Mouse (Mus musculus) midbrain, embryonic 10.5 days (tissue): ENCODE results near the gene Tdrd12. TPM values are rescaled to one million over a fixed set of nuclear protein-coding genes. Genes with fewer than 3 reads are reported as not detected.
"Not testable (repeated sequence)": the region's sequence is repeated elsewhere in the genome, so short reads cannot be mapped to it uniquely, and the experiment has no call there.

ENCODE experiments used
- DNase-seq: peaks from one replicate; pipeline ENCODE4 v3.0.0-alpha.2; 2017; ENCODE audit warnings: low spot score
- H3K27ac ChIP-seq: fragments of 300-500 bp; sonication (generic); replicated peaks from 2 replicates; pipeline ENCODE4 v1.5.1; 2016; ENCODE audit warnings: mild to moderate bottlenecking
- H3K27me3 ChIP-seq: fragments of 300-500 bp; sonication (generic); 2 replicates; pipeline ENCODE4 v1.6.1; 2016; ENCODE audit warnings: low read depth, mild to moderate bottlenecking; ENCODE audit not compliant: poor library complexity, severe bottlenecking
- H3K36me3 ChIP-seq: fragments of 300-500 bp; sonication (generic); 2 replicates; pipeline ENCODE4 v1.6.1; 2016; ENCODE audit warnings: mild to moderate bottlenecking, moderate library complexity
- H3K4me1 ChIP-seq: fragments of 300-500 bp; sonication (generic); 2 replicates; pipeline ENCODE4 v1.6.1; 2016
- H3K4me3 ChIP-seq: fragments of 300-500 bp; sonication (generic); 2 replicates; pipeline ENCODE4 v1.5.1; 2016; ENCODE audit warnings: mild to moderate bottlenecking, moderate library complexity
- H3K9me3 ChIP-seq: fragments of 300-500 bp; sonication (generic); replicated peaks from 2 replicates; pipeline ENCODE4 v1.6.1; 2016; ENCODE audit warnings: mild to moderate bottlenecking
- WGBS: fragments of 180-500 bp; shearing (Covaris S2); methylation state at CpG from one replicate; pipeline ENCODE4 v1.1.7; 2016; 5-methylcytosine and 5-hydroxymethylcytosine counted together
- polyA plus RNA-seq: library from polyadenylated mRNA; unstranded; fragments of >200 nt; fragmentation: Nextera tagmentation; extraction: Ambion mirVana; gene quantifications from 2 replicates; pipeline ENCODE4 v1.2.1, GENCODE M21; 2016

Gene Tdrd12
- polyA plus RNA-seq, 1 experiment from 2014 or later: not detected

GRCm38 (mm10) chr7:35535750-35536512, 1.6 kb downstream of the Tdrd12 start:
- Histone ChIP-seq H3K36me3 (no peaks in the 10 kb centered on the region), H3K4me3 (no peak overlapping the region), H3K9me3 (no peaks in the 10 kb centered on the region), H3K27me3 (no peaks in the 10 kb centered on the region), H3K27ac (no peak overlapping the region), H3K4me1 (no peaks in the 10 kb centered on the region)
- WGBS: 86% methylated on average over 12 of the region's 12 CpGs
- DNase-seq: no peak

GRCm38 (mm10) chr7:35530544-35530943, 7.0 kb downstream of the Tdrd12 start:
- not testable (repeated sequence) for H3K4me3 ChIP-seq, H3K4me1 ChIP-seq, H3K27me3 ChIP-seq, DNase-seq, H3K9me3 ChIP-seq, H3K27ac ChIP-seq, H3K36me3 ChIP-seq
- WGBS: 36% methylated on average over 1 of the region's 1 CpGs

- DNase-seq: no peak
- WGBS: 76% methylated on average over 3 of the region's 3 CpGs
- H3K4me1 ChIP-seq: no peaks in the 10 kb centered on the region
Measured at GRCm38 (mm10) chr7:35530026-35530425, 7.5 kb downstream of the Tdrd12 start.

GRCm38 (mm10) chr7:35526795-35527194, 10.8 kb downstream of the Tdrd12 start:
- WGBS: 89% methylated on average over 2 of the region's 2 CpGs
- Histone ChIP-seq H3K4me3 (no peak overlapping the region), H3K27me3 (no peaks in the 10 kb centered on the region), H3K36me3 (no peaks in the 10 kb centered on the region), H3K4me1 (no peaks in the 10 kb centered on the region), H3K9me3 (no peaks in the 10 kb centered on the region), H3K27ac (no peak overlapping the region)
- DNase-seq: no peak

More at GRCm38 (mm10) chr7:35530026-35530425, 7.5 kb downstream of the Tdrd12 start:
- H3K27ac ChIP-seq: no peak overlapping the region
- no peak overlapping the region for H3K4me3 ChIP-seq
- no peaks in the 10 kb centered on the region for H3K27me3 ChIP-seq
- H3K36me3 ChIP-seq: no peaks in the 10 kb centered on the region
- no peaks in the 10 kb centered on the region for H3K9me3 ChIP-seq

GRCm38 (mm10) chr7:35501995-35502394, 35.5 kb downstream of the Tdrd12 start:
- H3K4me1 ChIP-seq: no peaks in the 10 kb centered on the region
- no peaks in the 10 kb centered on the region for H3K9me3 ChIP-seq
- WGBS: 21% methylated on average over 4 of the region's 4 CpGs
- no peak overlapping the region for H3K27ac ChIP-seq
- no peak overlapping the region for H3K4me3 ChIP-seq
- no peaks in the 10 kb centered on the region for H3K27me3 ChIP-seq
- peak; percentile 37 for DNase-seq
- no peaks in the 10 kb centered on the region for H3K36me3 ChIP-seq

GRCm38 (mm10) chr7:35497516-35497915, 40.0 kb downstream of the Tdrd12 start:
- Histone ChIP-seq H3K9me3 (no peaks in the 10 kb centered on the region), H3K36me3 (no peaks in the 10 kb centered on the region), H3K4me1 (no peaks in the 10 kb centered on the region), H3K4me3 (no peak overlapping the region), H3K27me3 (no peaks in the 10 kb centered on the region), H3K27ac (no peak overlapping the region)
- WGBS: 98% methylated on average over 2 of the region's 2 CpGs
- no peak for DNase-seq

- no peak for DNase-seq
- H3K4me3 ChIP-seq: no peak overlapping the region
- no peaks in the 10 kb centered on the region for H3K36me3 ChIP-seq
- H3K9me3 ChIP-seq: no peaks in the 10 kb centered on the region
- H3K27ac ChIP-seq: no peak overlapping the region
- no peaks in the 10 kb centered on the region for H3K27me3 ChIP-seq
- WGBS: 82% methylated on average over 1 of the region's 1 CpGs
- H3K4me1 ChIP-seq: no peaks in the 10 kb centered on the region
Measured at GRCm38 (mm10) chr7:35491005-35491404, 46.5 kb downstream of the Tdrd12 start.

GRCm38 (mm10) chr7:35490186-35490585, 47.4 kb downstream of the Tdrd12 start:
- Histone ChIP-seq H3K4me3 (no peak overlapping the region), H3K27ac (no peak overlapping the region), H3K27me3 (no peaks in the 10 kb centered on the region), H3K4me1 (no peaks in the 10 kb centered on the region), H3K9me3 (no peaks in the 10 kb centered on the region), H3K36me3 (no peaks in the 10 kb centered on the region)
- 90% methylated on average over 2 of the region's 2 CpGs for WGBS
- DNase-seq: no peak

- Histone ChIP-seq H3K4me1 (no peaks in the 10 kb centered on the region), H3K4me3 (no peak overlapping the region), H3K36me3 (no peaks in the 10 kb centered on the region), H3K9me3 (no peaks in the 10 kb centered on the region), H3K27ac (no peak overlapping the region), H3K27me3 (no peaks in the 10 kb centered on the region)
- 88% methylated on average over 8 of the region's 8 CpGs for WGBS
- no peak for DNase-seq
Measured at GRCm38 (mm10) chr7:35486553-35486952, 51.0 kb downstream of the Tdrd12 start.

GRCm38 (mm10) chr7:35485126-35485525, 52.4 kb downstream of the Tdrd12 start:
- Histone ChIP-seq H3K9me3 (no peaks in the 10 kb centered on the region), H3K4me3 (no peak overlapping the region), H3K4me1 (no peaks in the 10 kb centered on the region), H3K27me3 (no peaks in the 10 kb centered on the region), H3K27ac (no peak overlapping the region), H3K36me3 (no peaks in the 10 kb centered on the region)
- DNase-seq: no peak
- WGBS: 79% methylated on average over 2 of the region's 2 CpGs

- Histone ChIP-seq H3K27ac (no peak overlapping the region), H3K9me3 (no peaks in the 10 kb centered on the region), H3K4me3 (no peak overlapping the region), H3K4me1 (no peaks in the 10 kb centered on the region), H3K27me3 (no peaks in the 10 kb centered on the region), H3K36me3 (no peaks in the 10 kb centered on the region)
- WGBS: 83% methylated on average over 2 of the region's 2 CpGs
- no peak for DNase-seq
Measured at GRCm38 (mm10) chr7:35476457-35476856, 61.1 kb downstream of the Tdrd12 start.

- no peaks in the 10 kb centered on the region for H3K9me3 ChIP-seq
- no peaks in the 10 kb centered on the region for H3K36me3 ChIP-seq
- DNase-seq: no peak
- 39% methylated on average over 4 of the region's 4 CpGs for WGBS
- H3K4me1 ChIP-seq: no peaks in the 10 kb centered on the region
- no peak overlapping the region for H3K27ac ChIP-seq
- H3K4me3 ChIP-seq: no peak overlapping the region
- no peaks in the 10 kb centered on the region for H3K27me3 ChIP-seq
Measured at GRCm38 (mm10) chr7:35470794-35471193, 66.8 kb downstream of the Tdrd12 start.

- no peaks in the 10 kb centered on the region for H3K4me1 ChIP-seq
- no peak overlapping the region for H3K4me3 ChIP-seq
- H3K36me3 ChIP-seq: no peaks in the 10 kb centered on the region
- WGBS: 68% methylated on average over 2 of the region's 2 CpGs
- no peaks in the 10 kb centered on the region for H3K9me3 ChIP-seq
- no peak for DNase-seq
- H3K27ac ChIP-seq: no peak overlapping the region
- no peaks in the 10 kb centered on the region for H3K27me3 ChIP-seq
Measured at GRCm38 (mm10) chr7:35467856-35468255, 69.7 kb downstream of the Tdrd12 start.
